Mouse (Mus musculus): Measurements from ENCODE around the gene Alpk1.

DNA sequence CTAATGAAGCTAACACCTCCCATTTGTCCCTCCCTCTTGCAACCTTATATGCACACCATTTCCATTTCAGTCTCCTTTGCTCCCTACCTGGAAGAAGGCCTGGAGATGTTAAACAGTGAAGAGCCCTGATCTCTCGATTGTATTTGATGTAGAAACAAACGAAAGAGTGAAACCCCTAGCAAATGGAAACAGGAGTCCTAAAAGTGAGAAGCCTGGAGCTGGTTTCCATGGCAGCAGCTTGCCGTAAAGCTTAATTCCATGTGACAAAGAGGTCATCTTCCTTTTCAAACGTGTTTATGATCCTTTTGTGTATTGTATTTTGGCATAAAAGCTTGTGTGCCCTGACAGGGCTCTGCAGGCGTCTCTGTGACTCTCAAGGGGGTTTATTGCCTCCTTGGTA, 138.1 kb downstream of the Alpk1 start:
- TF ChIP-seq POLR2A (IDR thresholded peaks at IDR 0.05; ENCODE audit: control insufficient read depth, extremely low read depth, insufficient read depth, low read length, poor library complexity) (no peak), CTCF (IDR thresholded peaks at IDR 0.05; ENCODE audit: borderline replicate concordance, control insufficient read depth, extremely low read depth, insufficient read depth, low read length, poor library complexity) (no peak)
